Mouse (Mus musculus) erythroblast, embryonic 14.5 days (primary cell): Measurements from ENCODE around the gene Nmb.

Experiments
- GATA1 ChIP-seq: IDR thresholded peaks from 2 replicates; pipeline ENCODE4 v1.6.1; 2012; ENCODE audit warnings: low read length, inconsistent platforms, mixed read lengths
- TAL1 ChIP-seq: IDR thresholded peaks from 3 replicates; pipeline ENCODE4 v1.6.1; 2012; ENCODE audit warnings: low read length, inconsistent platforms, mixed read lengths

GRCm38 (mm10) chr7:80873631-80874030, 31.2 kb downstream of the Nmb start:
- TF ChIP-seq TAL1, result no peak
- TF ChIP-seq GATA1, result no peak
